Mouse (Mus musculus): ENCODE measurements at regions not wholly inside any gene's neighbourhood (a gene's known extent, or its start where the extent isn't known, plus 50 kb on each side); places are given as distances from the start of the nearest gene placed in this dataset.

DNA sequence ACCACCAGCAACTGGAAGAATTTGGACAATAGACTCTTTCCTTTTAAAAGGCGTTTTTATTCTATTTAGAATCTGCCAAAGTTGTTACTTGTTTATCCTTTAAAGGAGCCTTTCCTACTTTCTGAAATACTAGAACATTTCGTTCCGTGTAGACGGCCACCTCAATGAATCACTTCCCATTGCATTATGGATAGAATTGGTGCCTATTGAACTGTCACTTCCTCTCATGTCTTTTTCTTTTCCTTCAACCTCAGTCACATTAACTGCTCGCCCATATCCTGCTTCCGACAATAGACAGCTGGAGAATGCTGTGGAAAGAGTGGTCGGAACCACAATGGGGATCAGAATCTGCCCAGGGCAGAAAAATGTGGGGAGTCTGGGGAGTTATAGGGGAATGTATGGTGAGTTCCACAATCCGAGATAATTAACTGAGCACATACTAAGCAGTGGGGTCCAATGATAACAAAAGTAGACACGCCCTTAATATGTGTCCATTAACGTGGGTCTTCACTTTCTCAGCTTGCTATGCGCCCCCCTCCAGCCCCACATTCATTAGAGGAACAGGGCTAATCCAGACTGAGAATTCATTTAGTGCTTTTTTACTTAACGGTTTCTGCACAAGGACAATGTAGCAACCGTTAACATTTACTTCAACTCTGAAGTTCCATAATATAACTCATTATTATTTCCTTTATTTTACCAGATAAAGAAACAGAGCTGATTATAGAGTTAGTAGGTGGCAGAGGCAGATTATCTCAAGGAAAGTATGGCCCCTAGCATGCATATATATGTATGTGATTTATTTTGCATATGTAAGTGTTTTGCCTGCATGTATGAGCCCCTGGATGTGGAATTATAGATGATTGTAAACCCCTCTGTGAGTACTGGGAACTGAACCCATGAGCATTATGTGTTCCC is 59.8 kb upstream of the Slc38a2 start:
- Histone ChIP-seq H3K4me2 (replicated peaks) (no peak overlapping the region), H3K9me3 (no peaks in the 10 kb centered on the region), H3K4me1 (no peaks in the 10 kb centered on the region), H3K9ac (no peak overlapping the region), H3K4me3 (no peak overlapping the region), H3K36me3 (no peaks in the 10 kb centered on the region), H3K27ac (no peak overlapping the region), H3K27me3 (replicated peaks) (no peaks in the 10 kb centered on the region)
- ATAC-seq (ENCODE audit: low FRiP score, low read depth) = no peak
- 65% methylated on average over 13 of the region's 13 CpGs for WGBS

DNA sequence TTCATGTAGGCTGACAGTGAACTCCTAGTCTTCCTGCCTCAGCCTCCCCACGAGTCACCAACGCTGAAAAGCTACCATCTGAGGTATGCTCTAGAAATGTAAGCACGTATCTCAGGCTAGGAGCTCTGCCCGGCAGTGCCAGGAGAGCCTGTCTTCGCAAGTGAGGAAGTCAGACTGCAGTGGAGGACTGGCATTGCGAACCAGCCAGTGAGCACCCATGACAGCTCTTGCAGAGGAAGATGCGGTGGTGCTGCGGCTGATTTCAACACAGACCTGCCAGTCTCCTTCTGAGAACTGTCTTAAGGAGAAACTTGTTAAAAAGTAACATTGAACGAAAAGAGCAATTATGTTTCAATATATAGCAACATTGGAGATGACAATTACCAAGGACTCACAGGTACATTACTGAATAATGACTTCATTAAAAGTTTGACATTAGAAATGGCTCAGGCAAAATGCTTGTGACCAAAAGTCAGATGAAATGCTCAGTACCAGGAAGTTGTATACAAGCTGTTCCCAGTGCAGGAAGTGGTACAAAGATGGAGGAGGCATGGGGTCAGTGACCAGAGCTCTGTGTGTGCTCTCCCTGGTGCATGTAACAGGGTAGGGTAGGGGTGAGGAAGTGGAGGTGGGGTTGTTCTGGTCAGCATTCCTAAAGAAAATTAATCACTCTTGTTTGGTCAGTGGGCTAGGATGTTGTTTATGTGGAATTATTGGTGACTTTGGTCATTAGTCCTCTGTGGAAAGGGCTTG is 58.1 kb upstream of the Slc38a2 start:
- Histone ChIP-seq H3K9me3 (no peaks in the 10 kb centered on the region), H3K4me1 (no peaks in the 10 kb centered on the region), H3K27me3 (replicated peaks) (no peaks in the 10 kb centered on the region), H3K27ac (no peak overlapping the region), H3K9ac (no peak overlapping the region), H3K36me3 (no peaks in the 10 kb centered on the region), H3K4me2 (replicated peaks) (no peak overlapping the region), H3K4me3 (no peak overlapping the region)
- ATAC-seq (ENCODE audit: low FRiP score, low read depth) = no peak
- WGBS = 87% methylated on average over 9 of the region's 9 CpGs

DNA sequence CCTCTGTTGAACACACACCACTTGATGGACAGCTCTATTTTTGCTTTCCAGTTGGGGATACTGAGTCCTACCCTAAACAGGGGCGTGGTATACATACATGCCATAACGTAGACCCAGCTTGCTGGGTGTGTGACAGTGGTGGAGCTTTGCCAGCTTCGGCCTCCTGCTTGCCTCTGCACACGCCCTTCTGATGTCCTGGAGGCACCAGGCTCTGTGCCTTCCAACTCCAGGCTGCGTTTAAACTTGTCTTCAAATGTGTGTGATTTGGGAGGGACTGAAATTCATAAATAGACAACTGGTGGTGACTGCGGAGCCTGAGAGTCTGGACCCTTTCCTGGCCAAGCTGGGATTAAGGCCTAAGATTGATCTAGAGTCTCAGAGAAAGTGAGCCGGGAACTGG is 56.9 kb upstream of the Slc38a2 start:
- H3K9ac ChIP-seq = no peak overlapping the region
- no peaks in the 10 kb centered on the region for H3K27me3 ChIP-seq (replicated peaks)
- no peak for ATAC-seq (ENCODE audit: low FRiP score, low read depth)
- no peaks in the 10 kb centered on the region for H3K9me3 ChIP-seq
- no peak overlapping the region for H3K4me3 ChIP-seq
- H3K4me2 ChIP-seq (replicated peaks) = no peak overlapping the region
- no peaks in the 10 kb centered on the region for H3K4me1 ChIP-seq
- 82% methylated on average over 7 of the region's 7 CpGs for WGBS
- H3K27ac ChIP-seq = no peak overlapping the region
- no peaks in the 10 kb centered on the region for H3K36me3 ChIP-seq

GRCm38 (mm10) chr15:96755951-96756350 is 56.4 kb upstream of the Slc38a2 start:
- Histone ChIP-seq H3K27ac (no peak overlapping the region), H3K36me3 (no peaks in the 10 kb centered on the region), H3K9me3 (no peaks in the 10 kb centered on the region), H3K4me3 (no peak overlapping the region), H3K4me1 (no peaks in the 10 kb centered on the region), H3K9ac (no peak overlapping the region), H3K4me2 (replicated peaks) (no peak overlapping the region), H3K27me3 (replicated peaks) (no peaks in the 10 kb centered on the region)
- WGBS = 78% methylated on average over 6 of the region's 6 CpGs
- ATAC-seq (ENCODE audit: low FRiP score, low read depth) = no peak

DNA sequence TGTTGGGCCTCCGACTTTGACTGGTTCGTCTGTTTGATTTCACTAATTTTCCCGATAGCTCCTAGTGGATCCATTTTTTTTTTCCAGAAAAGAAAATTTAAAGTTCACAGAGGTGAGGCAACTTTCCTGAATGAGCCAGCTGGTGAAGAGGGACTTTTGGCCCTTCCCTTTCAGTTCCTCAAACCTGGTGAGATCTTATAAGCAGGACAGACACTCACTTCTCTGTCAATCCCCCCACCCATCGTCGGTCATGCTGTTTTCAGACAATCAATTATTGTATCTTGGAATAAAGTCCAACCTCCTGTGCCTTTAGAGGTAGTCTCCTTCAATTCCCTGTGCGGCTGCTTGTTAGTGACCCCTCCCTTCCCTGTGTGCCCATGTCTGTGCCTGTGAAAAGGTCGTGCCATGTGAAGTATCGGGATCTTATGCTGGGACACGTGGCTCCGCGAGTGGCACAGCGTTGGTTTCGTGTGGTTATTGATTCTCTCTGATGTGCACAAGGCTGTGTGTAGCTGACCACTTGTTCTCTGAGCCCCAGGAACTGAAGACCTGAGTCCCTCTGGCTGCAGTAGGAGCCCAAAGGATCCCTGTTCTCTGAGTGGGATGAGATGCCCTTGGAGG is 55.9 kb upstream of the Slc38a2 start:
- no peaks in the 10 kb centered on the region for H3K36me3 ChIP-seq
- no peak overlapping the region for H3K9ac ChIP-seq
- no peaks in the 10 kb centered on the region for H3K9me3 ChIP-seq
- H3K4me3 ChIP-seq = no peak overlapping the region
- H3K4me2 ChIP-seq (replicated peaks) = no peak overlapping the region
- no peaks in the 10 kb centered on the region for H3K4me1 ChIP-seq
- no peak overlapping the region for H3K27ac ChIP-seq
- no peak for ATAC-seq (ENCODE audit: low FRiP score, low read depth)
- WGBS = 90% methylated on average over 13 of the region's 13 CpGs
- H3K27me3 ChIP-seq (replicated peaks) = no peaks in the 10 kb centered on the region

DNA sequence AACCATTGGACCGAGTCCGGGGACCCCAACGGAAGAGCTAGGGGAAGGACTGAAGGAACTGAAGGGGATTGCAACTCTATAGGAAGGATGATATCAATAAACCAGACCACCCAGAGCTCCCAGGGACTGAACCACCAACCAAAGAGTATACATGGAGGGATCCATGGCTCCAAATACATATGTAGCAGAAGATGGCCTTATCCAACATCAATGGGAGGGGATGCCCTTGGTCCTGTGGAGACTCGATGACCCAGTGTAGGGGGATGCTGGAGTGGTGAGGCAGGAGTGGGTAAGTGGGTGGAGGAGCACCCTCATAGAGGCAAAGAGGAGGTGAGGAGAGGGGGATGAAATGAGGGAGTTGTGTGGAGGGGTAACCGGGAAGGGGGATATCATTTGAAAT is 54.5 kb upstream of the Slc38a2 start:
- Histone ChIP-seq H3K4me2 (replicated peaks) (no peak overlapping the region), H3K27me3 (replicated peaks) (no peaks in the 10 kb centered on the region), H3K4me1 (no peaks in the 10 kb centered on the region), H3K9me3 (no peaks in the 10 kb centered on the region), H3K36me3 (no peaks in the 10 kb centered on the region), H3K4me3 (no peak overlapping the region), H3K9ac (no peak overlapping the region), H3K27ac (no peak overlapping the region)
- no peak for ATAC-seq (ENCODE audit: low FRiP score, low read depth)
- 96% methylated on average over 5 of the region's 5 CpGs for WGBS

- Histone ChIP-seq H3K27ac (no peak overlapping the region), H3K9ac (no peak overlapping the region), H3K4me1 (no peaks in the 10 kb centered on the region), H3K27me3 (replicated peaks) (no peaks in the 10 kb centered on the region), H3K9me3 (no peaks in the 10 kb centered on the region), H3K4me2 (replicated peaks) (no peak overlapping the region), H3K36me3 (no peaks in the 10 kb centered on the region), H3K4me3 (no peak overlapping the region)
- WGBS = 95% methylated on average over 8 of the region's 8 CpGs
- ATAC-seq (ENCODE audit: low FRiP score, low read depth) = no peak
Measured at GRCm38 (mm10) chr15:96752719-96753118, 53.2 kb upstream of the Slc38a2 start.

GRCm38 (mm10) chr15:96752062-96752358 is 52.5 kb upstream of the Slc38a2 start:
- no peaks in the 10 kb centered on the region for H3K36me3 ChIP-seq
- H3K4me3 ChIP-seq = no peak overlapping the region
- H3K27me3 ChIP-seq (replicated peaks) = no peaks in the 10 kb centered on the region
- no peak overlapping the region for H3K4me2 ChIP-seq (replicated peaks)
- no peaks in the 10 kb centered on the region for H3K9me3 ChIP-seq
- no peak overlapping the region for H3K9ac ChIP-seq
- whole genome bisulfite sequencing = 81% methylated on average over 3 of the region's 3 CpGs
- no peak for ATAC-seq (ENCODE audit: low FRiP score, low read depth)
- no peaks in the 10 kb centered on the region for H3K4me1 ChIP-seq
- H3K27ac ChIP-seq = no peak overlapping the region

DNA sequence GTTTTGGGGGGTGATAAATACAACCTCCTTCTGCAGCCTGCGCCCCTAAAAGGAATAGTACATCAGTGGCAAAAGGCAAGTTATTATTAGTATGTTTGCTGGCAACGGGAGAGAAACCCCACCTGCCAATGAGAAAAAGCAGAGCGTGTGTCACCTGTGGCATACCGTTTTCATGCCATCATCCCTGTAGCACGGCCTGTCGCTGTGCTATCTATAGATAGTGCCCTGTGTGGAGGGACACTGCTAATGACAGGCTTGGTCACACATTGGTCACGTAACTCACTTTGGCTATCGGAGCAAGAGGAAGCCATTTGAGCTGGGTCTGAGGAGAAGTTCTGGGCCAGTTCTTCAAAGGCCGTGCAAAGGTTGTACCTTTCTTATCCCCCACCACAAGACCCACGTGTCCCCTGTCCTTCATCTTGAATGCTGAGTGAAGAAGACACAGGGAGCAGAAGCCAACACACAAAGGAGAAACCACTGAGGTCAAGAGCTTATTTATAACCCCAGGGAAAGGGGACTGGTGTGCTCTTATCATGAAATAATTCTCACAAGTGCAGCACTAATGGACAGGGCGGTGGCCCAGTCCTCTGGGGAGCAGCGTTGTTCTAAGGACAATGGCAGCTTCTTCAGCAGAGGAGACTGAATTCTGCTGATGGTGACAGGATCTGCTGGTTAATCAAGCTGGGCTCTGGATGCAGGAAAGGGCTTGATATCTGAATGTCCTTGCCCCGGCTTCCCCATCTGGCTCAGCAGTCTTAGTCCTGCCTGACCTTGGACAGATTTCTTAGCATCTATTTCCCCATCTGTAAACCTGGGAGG is 51.9 kb upstream of the Slc38a2 start:
- Histone ChIP-seq H3K4me2 (replicated peaks) (no peak overlapping the region), H3K4me1 (no peaks in the 10 kb centered on the region), H3K27ac (no peak overlapping the region), H3K4me3 (no peak overlapping the region), H3K9ac (no peak overlapping the region), H3K9me3 (no peaks in the 10 kb centered on the region), H3K27me3 (replicated peaks) (no peaks in the 10 kb centered on the region), H3K36me3 (no peaks in the 10 kb centered on the region)
- WGBS = 87% methylated on average over 13 of the region's 13 CpGs
- no peak for ATAC-seq (ENCODE audit: low FRiP score, low read depth)

DNA sequence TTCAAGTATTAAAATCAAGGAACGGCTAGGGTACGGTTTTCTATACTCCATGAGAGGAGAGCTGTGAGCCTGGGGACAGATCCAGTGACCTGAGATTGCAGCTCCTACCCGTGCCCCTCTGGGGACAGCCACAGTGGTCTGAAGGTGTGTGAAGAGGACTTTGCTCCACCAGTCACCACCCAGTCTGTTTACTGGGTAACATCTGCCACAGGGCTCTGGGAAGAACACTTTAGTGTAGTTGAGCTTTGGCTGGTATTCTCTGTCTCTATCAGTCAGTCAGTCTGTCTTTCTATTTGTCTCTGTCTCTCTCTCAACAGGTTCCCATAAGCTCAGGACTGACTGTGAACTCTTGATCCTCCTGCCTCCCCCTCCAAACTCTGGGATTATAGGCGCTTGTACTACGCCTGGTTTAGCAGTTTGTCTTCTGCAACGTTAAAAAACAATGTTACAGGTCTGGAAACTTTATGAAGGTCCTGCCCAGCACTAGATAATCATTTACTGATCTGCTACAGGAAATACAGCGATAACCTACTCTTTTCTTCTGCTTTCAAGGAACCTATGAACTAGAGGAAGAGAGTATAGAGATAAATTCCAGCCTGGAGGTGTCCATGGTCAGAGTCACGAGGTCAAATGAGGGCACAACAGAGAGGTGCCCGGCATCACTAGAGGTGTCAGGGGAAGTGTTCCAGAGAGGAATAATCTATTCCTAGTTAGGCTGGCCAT is 50.2 kb upstream of the Slc38a2 start:
- no peak for ATAC-seq (ENCODE audit: low FRiP score, low read depth)
- H3K36me3 ChIP-seq = no peaks in the 10 kb centered on the region
- no peak overlapping the region for H3K4me3 ChIP-seq
- H3K27ac ChIP-seq = no peak overlapping the region
- H3K4me2 ChIP-seq (replicated peaks) = no peak overlapping the region
- no peaks in the 10 kb centered on the region for H3K4me1 ChIP-seq
- H3K9ac ChIP-seq = no peak overlapping the region
- 82% methylated on average over 9 of the region's 9 CpGs for WGBS
- no peaks in the 10 kb centered on the region for H3K9me3 ChIP-seq
- no peaks in the 10 kb centered on the region for H3K27me3 ChIP-seq (replicated peaks)

All from neural tube, embryonic 12.5 days (tissue).